Mouse (Mus musculus) splenic B cell, adult 2 months (primary cell): ENCODE data around the gene Otulin.

Experiments used
- DNase-seq: peaks from one replicate; pipeline ENCODE4 v3.0.0-alpha.2; 2011; ENCODE audit warnings: low read depth, low spot score
- H3K27me3 ChIP-seq: 2 replicates; pipeline ENCODE4 v1.6.1; 2012; ENCODE audit warnings: mild to moderate bottlenecking, low read length, moderate library complexity, mixed read lengths; ENCODE audit not compliant: control insufficient read depth, poor library complexity, insufficient read depth, severe bottlenecking
- H3K36me3 ChIP-seq: 2 replicates; pipeline ENCODE4 v1.6.1; 2012; ENCODE audit warnings: mild to moderate bottlenecking, low read length, moderate library complexity, mixed read lengths; ENCODE audit not compliant: control insufficient read depth, poor library complexity, insufficient read depth, severe bottlenecking

Otulin gene

DNA sequence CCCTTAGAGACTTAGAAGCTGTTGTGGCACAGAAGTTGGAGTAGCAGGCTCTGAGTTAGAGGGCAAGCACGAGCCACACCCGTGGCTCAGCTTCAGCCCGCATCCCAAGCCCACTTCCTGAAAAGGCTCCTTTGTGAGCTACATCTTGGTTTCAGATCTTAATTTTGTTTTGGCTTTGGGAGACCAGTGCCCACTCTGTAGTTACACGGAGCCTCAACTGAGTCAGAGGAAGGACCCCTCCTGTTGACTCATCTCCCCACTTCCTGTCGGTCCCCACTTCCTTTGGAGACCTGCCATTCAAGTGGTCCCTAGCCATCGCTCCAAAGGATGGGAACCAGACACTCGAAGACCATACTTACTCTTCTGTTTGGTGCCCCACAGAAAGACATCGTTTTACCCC lies 112.5 kb downstream of the Otulin start:
- DNase-seq: no peak
- H3K27me3 ChIP-seq: no peaks in the 10 kb centered on the region
- H3K36me3 ChIP-seq: no peaks in the 10 kb centered on the region

DNA sequence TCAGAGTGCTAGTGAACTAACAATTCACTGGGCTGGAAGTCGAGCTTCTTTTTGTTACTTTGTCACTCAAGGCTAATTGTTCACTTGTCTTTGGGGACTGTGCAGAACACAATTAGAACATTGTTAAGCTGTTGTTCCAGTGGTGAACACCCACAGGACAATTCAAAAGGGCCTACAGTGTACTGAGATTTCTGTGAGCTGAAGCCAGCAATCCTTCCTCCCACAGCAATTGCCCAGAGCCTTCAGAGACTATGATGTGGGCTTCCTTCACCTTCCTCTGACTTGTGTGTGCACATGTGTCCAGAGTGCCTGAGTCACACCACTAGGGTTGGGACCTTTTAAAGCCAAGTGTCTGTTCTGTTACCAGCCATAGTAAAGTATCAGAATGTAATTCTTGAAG lies 113.6 kb downstream of the Otulin start:
- no peak for DNase-seq
- Histone ChIP-seq H3K36me3 (no peaks in the 10 kb centered on the region), H3K27me3 (no peaks in the 10 kb centered on the region)

DNA sequence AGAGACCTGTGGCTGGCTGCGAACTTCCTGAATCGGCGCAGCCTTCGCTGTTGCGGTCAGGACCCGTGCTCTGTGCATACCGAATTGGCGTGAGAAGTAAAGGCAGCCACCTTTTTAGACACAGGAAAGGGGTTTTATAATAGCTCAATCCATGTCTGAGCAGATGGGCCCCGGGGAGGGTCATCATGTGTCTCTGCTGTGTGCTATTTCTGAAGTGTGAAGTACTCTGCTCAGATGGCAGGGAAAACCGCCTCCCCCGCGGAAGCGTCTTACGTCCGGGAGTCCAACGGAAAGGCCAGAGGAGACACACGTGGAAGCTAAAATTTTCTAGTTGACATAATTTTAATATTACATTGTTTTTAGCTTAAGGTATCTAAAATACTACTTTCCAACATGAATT lies 121.5 kb downstream of the Otulin start:
- Histone ChIP-seq H3K27me3 (no peaks in the 10 kb centered on the region), H3K36me3 (no peaks in the 10 kb centered on the region)
- DNase-seq: no peak

DNA sequence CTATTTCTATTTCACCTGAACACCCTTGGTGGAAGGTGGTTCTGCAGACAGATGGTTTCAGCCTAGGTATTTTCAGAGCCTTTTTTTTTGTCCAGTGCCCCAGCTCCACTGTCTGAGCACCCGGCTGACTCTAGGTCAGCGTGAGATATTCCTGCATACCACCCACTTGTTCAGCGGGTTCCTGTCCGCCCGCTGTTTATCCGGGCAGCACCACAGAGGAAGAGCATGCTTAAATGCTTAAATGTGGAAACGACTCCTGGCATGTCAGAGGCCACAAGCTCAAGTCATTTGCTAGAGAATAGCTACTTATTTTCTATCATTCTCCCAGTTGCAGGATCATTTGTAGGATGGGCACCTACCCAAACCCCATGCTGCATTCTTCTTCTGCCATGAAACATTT lies 122.3 kb downstream of the Otulin start:
- H3K27me3 ChIP-seq: no peaks in the 10 kb centered on the region
- no peaks in the 10 kb centered on the region for H3K36me3 ChIP-seq
- DNase-seq: no peak

DNA sequence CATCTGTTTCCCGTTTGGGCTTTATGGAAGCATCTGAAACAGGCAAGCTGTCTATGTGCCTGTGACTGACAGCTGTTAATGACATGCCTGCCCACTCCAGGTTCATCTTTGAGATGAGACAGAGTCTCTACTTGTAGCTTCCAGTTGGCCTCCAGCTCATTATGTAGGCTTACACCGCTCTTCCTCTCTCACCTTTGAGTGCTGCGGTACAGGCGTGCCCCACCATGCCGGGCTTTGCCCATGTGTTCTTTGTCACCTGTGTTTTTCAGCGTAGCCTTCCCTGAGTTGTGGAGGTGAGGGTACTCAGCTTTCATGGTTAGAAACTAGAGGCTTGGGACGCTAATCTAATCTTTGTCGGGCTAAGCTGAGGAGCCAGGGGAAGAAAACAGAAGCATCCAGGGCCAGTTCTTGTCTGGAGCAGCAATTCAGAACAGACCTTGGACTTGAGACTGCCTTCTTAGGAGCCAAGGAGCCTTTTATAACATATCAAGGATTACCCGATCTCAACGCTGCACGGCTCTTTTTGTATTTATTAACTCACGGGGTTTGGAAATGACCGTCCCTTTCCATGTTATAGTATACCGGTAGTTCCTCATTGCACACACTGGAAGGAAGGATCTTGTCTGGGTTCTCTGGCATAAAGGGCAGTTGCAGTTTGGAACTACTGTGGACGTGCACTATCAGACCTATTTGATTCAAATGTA lies 123.4 kb downstream of the Otulin start:
- Histone ChIP-seq H3K27me3 (no peaks in the 10 kb centered on the region), H3K36me3 (no peaks in the 10 kb centered on the region)
- no peak for DNase-seq

DNA sequence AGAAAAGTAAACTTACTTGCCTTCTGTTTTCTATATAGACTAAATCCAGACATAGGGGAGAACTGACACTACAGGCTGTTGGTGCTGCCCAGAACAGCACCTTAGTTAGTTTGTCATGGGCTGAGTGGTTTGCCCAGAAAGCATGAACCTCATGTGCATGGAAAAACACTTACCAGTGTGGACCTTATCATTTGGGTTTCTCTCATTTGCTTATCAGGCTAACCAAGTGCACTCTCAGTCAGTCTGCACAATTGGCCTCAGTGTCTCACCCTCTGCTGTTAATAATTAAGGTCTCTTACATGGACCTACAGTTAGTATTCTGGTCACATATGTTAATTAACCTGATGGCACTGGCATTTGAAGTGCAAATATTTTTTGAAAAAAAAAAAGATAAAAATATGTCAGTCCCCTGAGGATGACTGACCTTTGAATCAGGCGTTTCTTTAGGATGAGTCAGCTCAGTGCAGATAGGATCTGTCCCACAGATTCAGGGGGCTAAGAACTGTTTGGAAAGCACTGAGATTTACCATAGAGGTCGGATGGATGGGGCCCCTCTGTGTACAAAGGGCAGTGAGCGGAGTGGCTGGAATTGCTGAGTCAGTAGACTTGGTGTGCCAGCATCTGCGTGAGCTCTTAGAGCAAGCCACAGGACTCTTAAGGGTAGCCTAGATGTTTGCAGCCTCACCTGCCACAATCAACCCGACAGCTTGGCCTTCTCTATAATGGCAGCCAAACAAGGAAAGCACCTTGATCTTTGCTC lies 124.2 kb downstream of the Otulin start:
- H3K27me3 ChIP-seq: no peaks in the 10 kb centered on the region
- no peaks in the 10 kb centered on the region for H3K36me3 ChIP-seq
- DNase-seq: no peak

DNA sequence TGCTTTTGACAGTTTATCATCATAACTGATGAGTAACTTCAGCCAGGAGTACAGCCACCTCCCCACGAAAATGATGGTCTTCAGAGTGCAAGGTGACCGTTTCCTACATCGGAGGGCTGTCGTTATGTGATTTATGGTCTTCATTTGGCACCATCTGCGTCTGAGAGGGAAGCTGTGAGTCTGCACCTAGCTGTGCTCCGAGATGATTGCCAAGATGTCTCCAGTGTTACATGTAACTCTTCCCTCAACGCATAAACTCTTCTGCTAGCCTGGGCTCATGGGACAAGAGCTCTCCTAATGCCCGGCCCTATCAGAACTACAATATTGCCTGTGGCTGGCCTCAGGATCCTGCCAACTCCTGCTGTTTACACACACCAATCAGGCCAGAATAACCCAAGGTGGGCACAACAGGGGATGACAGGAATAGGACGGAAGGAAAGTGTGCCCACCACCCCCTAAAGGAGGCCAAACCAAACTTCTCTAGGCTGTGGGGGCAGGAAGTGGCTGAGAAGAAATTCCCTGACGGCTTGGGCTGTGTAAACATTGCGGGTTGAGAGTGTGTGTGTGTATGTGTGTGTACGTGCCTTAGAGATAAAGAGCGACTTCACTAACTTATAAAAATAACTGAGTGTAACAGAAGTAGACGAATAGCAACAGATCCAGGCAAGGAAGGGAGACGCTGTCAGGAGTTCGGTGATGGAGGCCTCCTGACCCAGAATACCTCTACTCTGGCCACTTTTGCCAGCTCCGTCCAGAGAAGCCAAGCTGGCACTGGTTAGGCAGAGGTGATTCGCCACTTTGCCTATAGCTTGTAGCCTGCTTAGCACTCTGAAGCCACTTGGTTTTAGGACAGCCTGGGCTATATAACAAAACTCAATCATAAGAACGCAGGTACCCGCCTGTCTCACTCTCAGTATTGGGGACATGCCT lies 126.4 kb downstream of the Otulin start:
- Histone ChIP-seq H3K36me3 (no peaks in the 10 kb centered on the region), H3K27me3 (no peaks in the 10 kb centered on the region)
- no peak for DNase-seq

DNA sequence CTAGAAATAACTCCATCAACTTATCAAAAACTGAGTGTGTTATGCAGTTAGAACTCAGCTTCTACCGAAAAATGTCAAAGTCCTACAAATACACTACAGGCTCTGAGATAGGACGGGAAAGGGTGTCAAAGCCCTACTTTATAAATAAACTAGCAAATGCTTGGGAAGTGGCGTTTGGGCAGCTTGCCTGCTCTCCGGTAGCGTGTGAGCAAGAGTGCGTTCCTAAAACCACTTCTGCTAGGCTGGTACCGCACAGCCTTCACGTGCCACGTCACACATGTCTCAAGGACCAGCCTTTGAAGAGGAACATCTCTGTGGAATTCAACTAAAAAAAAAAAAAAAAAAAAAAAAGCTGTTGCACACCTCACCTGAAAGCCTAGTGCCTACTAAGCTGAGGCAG lies 127.3 kb downstream of the Otulin start:
- H3K36me3 ChIP-seq: no peaks in the 10 kb centered on the region
- DNase-seq: no peak
- no peaks in the 10 kb centered on the region for H3K27me3 ChIP-seq

DNA sequence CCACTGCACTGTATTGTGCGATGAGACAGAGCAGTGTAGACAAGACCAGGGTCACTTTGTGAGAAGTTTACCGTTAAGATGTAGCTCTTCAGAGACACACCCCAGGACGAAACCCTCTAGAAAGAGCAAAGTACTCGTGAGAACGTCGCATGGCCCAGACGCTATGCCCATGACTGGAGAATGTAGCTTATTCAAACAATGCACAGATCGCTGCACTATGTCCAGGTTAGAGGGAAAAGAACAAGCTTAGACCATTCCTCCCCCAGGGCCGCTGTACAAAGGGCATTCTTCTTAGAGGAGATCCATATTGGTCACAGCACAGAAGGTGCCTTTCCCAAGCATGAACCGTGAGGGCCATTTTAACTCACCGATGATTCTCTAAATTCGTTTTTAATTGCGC lies 128.2 kb downstream of the Otulin start:
- no peaks in the 10 kb centered on the region for H3K27me3 ChIP-seq
- no peaks in the 10 kb centered on the region for H3K36me3 ChIP-seq
- DNase-seq: no peak

DNA sequence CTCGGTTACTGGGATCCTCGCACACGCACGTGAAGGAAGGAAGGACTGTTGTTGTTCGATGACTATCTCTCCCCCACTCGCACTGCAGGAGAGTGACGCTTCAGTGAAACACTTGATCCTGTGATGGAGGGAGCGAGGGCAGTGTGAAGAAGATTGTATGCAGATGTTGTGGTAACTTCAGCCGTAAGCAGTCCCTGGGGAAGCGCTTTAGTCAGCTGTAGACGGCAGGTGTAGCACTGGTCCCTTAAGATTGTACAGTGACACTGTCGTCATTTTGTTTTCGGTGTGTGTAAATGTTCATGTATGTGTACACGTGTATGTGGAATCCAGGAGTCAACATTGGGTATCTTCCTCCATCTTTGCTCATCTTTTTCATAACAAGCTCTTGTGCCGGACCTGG lies 130.1 kb downstream of the Otulin start:
- no peaks in the 10 kb centered on the region for H3K36me3 ChIP-seq
- DNase-seq: no peak
- no peaks in the 10 kb centered on the region for H3K27me3 ChIP-seq

DNA sequence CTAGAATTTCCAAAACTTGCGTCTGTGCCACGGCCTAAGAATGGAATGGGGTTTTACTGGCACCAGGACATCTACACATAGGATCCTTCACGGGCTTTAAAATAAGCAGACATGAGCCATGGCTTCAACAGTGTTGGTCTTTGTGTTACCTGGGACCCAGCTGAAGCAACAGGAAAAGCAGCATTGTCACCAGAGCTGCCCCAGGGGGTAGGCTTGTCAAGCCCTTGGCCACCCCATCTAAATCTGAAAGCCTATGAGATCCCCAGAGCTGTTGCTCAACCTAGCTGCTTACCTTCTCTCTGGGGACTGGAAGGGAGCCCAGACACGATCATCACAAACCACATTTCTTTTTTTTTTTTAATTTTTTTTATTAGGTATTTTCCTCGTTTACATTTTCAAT lies 132.4 kb downstream of the Otulin start:
- no peaks in the 10 kb centered on the region for H3K36me3 ChIP-seq
- DNase-seq: no peak

DNA sequence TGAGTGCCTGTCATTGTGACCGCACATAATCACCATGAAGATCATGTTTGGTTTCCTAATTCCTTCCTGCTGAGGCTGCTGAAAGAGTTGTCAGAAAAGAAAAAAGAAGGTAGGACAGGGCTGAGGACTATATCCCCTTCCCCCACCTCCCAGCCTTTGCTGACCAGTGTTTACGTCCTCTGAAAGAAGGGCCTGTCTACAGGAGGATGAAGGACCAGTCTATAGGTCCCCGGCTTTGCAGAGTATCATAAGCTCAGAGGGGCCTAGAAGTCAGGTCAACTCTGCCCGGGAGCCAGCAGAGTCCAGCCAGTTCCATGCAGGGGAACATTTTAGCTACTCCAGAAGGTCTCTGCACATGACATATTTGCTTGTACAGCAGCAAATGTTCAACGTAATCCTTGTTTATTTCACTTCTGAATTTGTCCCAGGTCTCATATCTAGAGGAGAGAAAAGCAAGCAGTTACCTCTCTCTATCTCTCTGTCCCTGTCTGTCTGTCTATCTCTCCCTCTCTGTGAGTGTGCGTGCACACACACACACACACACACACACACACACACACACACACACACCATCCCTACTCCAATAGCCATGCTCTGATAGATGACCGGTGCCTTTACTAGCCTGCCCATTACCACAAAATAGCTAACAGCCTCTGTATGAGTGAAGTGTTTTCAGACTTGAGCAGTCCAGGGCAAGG lies 133.0 kb downstream of the Otulin start:
- no peak for DNase-seq
- Histone ChIP-seq H3K36me3 (no peaks in the 10 kb centered on the region), H3K27me3 (no peaks in the 10 kb centered on the region)

More for the DNA sequence above, 132.4 kb downstream of the Otulin start:
- H3K27me3 ChIP-seq: no peaks in the 10 kb centered on the region

DNA sequence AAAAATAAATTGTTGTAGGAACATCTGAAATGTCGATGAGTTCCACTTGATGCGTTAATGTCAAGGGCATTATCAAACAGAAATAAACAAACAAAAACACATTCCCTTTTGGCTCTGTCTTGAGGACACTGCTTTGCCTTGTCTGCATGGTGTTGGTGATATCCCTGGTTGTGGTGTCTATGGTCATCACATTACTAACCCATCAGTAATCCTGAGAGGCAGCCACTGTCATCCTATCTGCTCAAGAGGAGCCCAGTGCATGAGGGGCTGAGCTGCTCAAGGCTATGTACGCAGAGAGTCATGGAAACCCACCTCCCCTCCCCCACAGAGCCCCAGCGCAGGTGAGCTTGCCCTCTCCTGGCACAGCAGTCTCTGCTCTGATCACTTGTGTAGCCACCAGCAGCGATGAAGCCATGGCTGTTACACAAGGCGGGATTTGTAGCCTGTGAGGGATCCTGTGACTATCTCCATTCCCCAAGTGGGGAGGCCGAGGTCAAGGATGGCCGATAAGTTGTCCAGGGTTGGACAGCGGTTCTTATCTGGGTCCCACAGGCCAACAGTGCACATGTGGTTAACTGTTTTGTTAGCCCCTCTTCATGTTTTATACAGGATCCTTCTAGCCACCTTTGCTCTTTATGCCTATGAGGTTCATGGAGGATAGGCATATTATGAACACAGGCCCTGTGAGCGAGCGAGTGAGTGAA lies 133.7 kb downstream of the Otulin start:
- Histone ChIP-seq H3K36me3 (no peaks in the 10 kb centered on the region), H3K27me3 (no peaks in the 10 kb centered on the region)
- DNase-seq: no peak

DNA sequence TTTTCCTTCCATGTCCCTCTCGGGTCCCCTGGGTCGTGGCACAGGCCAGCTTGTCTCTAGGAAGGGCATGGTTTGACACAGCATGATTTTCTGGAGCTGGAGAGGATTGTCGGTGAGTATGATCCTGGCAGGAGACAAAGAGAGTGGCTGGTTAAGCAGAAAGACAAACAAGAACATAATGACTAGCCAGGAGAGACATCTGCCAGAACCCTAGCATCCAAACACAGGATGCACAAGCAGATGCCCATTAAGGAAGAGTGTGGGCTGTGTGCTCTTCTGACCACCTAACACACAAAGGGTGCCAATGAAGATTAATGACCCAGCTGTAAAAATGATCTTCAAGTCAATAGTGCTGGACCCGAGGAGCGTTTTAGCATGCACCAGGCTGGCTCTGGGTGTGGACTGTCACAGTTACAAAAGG lies 134.5 kb downstream of the Otulin start:
- no peaks in the 10 kb centered on the region for H3K27me3 ChIP-seq
- DNase-seq: no peak
- H3K36me3 ChIP-seq: no peaks in the 10 kb centered on the region
